Mouse (Mus musculus): ENCODE results near the gene Tmx1. TPM values are rescaled to one million over a fixed set of nuclear protein-coding genes. Genes with fewer than 3 reads are reported as not detected.

Tmx1 gene
- total RNA-seq, 2 experiments from 2014 or later: 41.3 to 41.8 TPM

- no peak for DNase-seq
- intact Hi-C loops (cut with DNase I): no loop called here
Observed at GRCm38 (mm10) chr12:70485956-70486355, 33.1 kb downstream of the Tmx1 start.

GRCm38 (mm10) chr12:70486716-70487480 is 34.0 kb downstream of the Tmx1 start:
- intact Hi-C loops (cut with DNase I): no loop called here
- DNase-seq: no peak

GRCm38 (mm10) chr12:70492441-70492840 is 39.5 kb downstream of the Tmx1 start:
- intact Hi-C loops (cut with DNase I): no loop called here
- no peak for DNase-seq

GRCm38 (mm10) chr12:70494494-70495281 is 41.8 kb downstream of the Tmx1 start:
- peak; percentile 37 for DNase-seq
- intact Hi-C loops (cut with DNase I): loop anchor here (1.0 to 5.0 kb wide), 2 partner anchors 333 to 416 kb away; partner anchors contain the start of gene Frmd6

GRCm38 (mm10) chr12:70495282-70495922 is 42.5 kb downstream of the Tmx1 start:
- intact Hi-C loops (cut with DNase I): loop anchor here (1.0 to 5.0 kb wide), 2 partner anchors 332 to 415 kb away; partner anchors contain the start of gene Frmd6

GRCm38 (mm10) chr12:70498091-70498490 is 45.2 kb downstream of the Tmx1 start:
- intact Hi-C loops (cut with DNase I): loop anchor here (5.0 kb wide), 1 partner anchor 329 kb away; the partner anchor contains the start of gene Frmd6
- DNase-seq: no peak

More at GRCm38 (mm10) chr12:70495282-70495922, 42.5 kb downstream of the Tmx1 start:
- DNase-seq: no peak

GRCm38 (mm10) chr12:70505971-70506370 is 53.1 kb downstream of the Tmx1 start:
- intact Hi-C loops (cut with DNase I): no loop called here
- peak; percentile 55 for DNase-seq

- no peak for DNase-seq
- intact Hi-C loops (cut with DNase I): no loop called here
Observed at GRCm38 (mm10) chr12:70512023-70512422, 59.1 kb downstream of the Tmx1 start.

GRCm38 (mm10) chr12:70512431-70512830 is 59.5 kb downstream of the Tmx1 start:
- intact Hi-C loops (cut with DNase I): no loop called here
- DNase-seq: no peak

Other genes starting within 250 kb of the Tmx1 start
- 1 to 10 TPM; 3.1 to 4.7 TPM for gene Pygl, start 221.6 kb upstream of the Tmx1 start, total RNA-seq (2021)
- gene Trim9, start 105.5 kb upstream of the Tmx1 start, total RNA-seq (2021): 100 to 1,000 TPM; 210 to 227 TPM

All from left cerebral cortex, postnatal 4 days (tissue).